Mouse (Mus musculus) right cerebral cortex, postnatal 25 days (tissue): Measurements from ENCODE around the gene Elof1.
A peak's percentile ranks its signal among the peaks of the same experiment; 100 is the strongest.
"Not testable (repeated sequence)": the region's sequence is repeated elsewhere in the genome, so short reads cannot be mapped to it uniquely, and the experiment has no call there.

ENCODE experiments used
- DNase-seq: peaks from one replicate; pipeline ENCODE4 v3.0.0; 2022

Gene Elof1

GRCm38 (mm10) chr9:22087034-22087618 is 29.8 kb downstream of the Elof1 start:
- no peak for DNase-seq

GRCm38 (mm10) chr9:22086012-22086411 is 31.0 kb downstream of the Elof1 start:
- no peak for DNase-seq

- peak; percentile 95 for DNase-seq
Measured at GRCm38 (mm10) chr9:22085022-22085834, 31.7 kb downstream of the Elof1 start, which contains the start of gene Ecsit. Ecsit (minus strand) TSS chr9:22085438.

- no peak for DNase-seq
Measured at GRCm38 (mm10) chr9:22084667-22085021, 32.3 kb downstream of the Elof1 start.

- no peak for DNase-seq
Measured at GRCm38 (mm10) chr9:22076223-22076622, 40.7 kb downstream of the Elof1 start.

- DNase-seq = not testable (repeated sequence)
Measured at GRCm38 (mm10) chr9:22075778-22076177, 41.2 kb downstream of the Elof1 start.

GRCm38 (mm10) chr9:22072276-22072675 is 44.7 kb downstream of the Elof1 start:
- DNase-seq = no peak

GRCm38 (mm10) chr9:22070791-22071573 is 46.0 kb downstream of the Elof1 start, which contains the start of the genes Gm49318 and Zfp653:
Gm49318 (minus strand) TSS chr9:22071259.
Zfp653 (minus strand) TSS chr9:22071376.
- DNase-seq = peak; percentile 97

- DNase-seq = no peak
Measured at GRCm38 (mm10) chr9:22069881-22070553, 47.0 kb downstream of the Elof1 start.

- DNase-seq = no peak
Measured at GRCm38 (mm10) chr9:22067195-22067594, 49.8 kb downstream of the Elof1 start.

GRCm38 (mm10) chr9:22066433-22066832 is 50.5 kb downstream of the Elof1 start:
- no peak for DNase-seq

GRCm38 (mm10) chr9:22065642-22066041 is 51.3 kb downstream of the Elof1 start:
- no peak for DNase-seq

- DNase-seq = peak; percentile 26
Measured at GRCm38 (mm10) chr9:22064341-22064740, 52.6 kb downstream of the Elof1 start.
